Mouse (Mus musculus) lung, adult 2 months (tissue): ENCODE data around the gene Otop2. TPM values are rescaled to one million over a fixed set of nuclear protein-coding genes. Genes with fewer than 3 reads are reported as not detected.

Source experiments
- DNase-seq: peaks from one replicate; pipeline ENCODE4 v3.0.0; 2022
- H3K4me1 ChIP-seq: fragments of 200-500 bp; 2 replicates; pipeline ENCODE4 v1.6.1; 2011; ENCODE audit warnings: low read length; ENCODE audit not compliant: control insufficient read depth, insufficient read depth
- H3K4me3 ChIP-seq: fragments of 200-500 bp; replicated peaks from 2 replicates; pipeline ENCODE3; 2011; ENCODE audit warnings: low read depth, mild to moderate bottlenecking, control low read depth, low read length; ENCODE audit errors: extremely low read depth
- CTCF ChIP-seq: fragments of 200-500 bp; IDR thresholded peaks from 2 replicates; pipeline ENCODE4 v1.5.1; 2011; ENCODE audit warnings: mild to moderate bottlenecking, low read length, control low read depth; ENCODE audit not compliant: insufficient read depth
- POLR2A ChIP-seq: fragments of 200-500 bp; IDR thresholded peaks from 2 replicates; pipeline ENCODE4 v1.6.1; 2011; ENCODE audit warnings: low read depth, mild to moderate bottlenecking, control low read depth, low read length, borderline replicate concordance; ENCODE audit errors: extremely low read depth
- WGBS: fragments of 180-500 bp; shearing (Covaris S2); methylation state at CpG from one replicate; pipeline ENCODE4 v1.1.7; 2018; 5-methylcytosine and 5-hydroxymethylcytosine counted together
- polyA plus RNA-seq: library from polyadenylated mRNA; depleted of rRNA; stranded (reverse); fragments of >200 nt; gene quantifications from 2 replicates; pipeline ENCODE4 v1.2.3, GENCODE M21; 2012

Otop2 gene
- polyA plus RNA-seq, 1 experiment = 8.3 TPM

GRCm38 (mm10) chr11:115292631-115293375 lies 14.2 kb upstream of the Otop2 start:
- 51% methylated on average over 14 of the region's 14 CpGs for WGBS
- Histone ChIP-seq H3K4me3 (no peak overlapping the region), H3K4me1 (peaks cover 10% of the 10 kb centered on the region)
- TF ChIP-seq CTCF (no peak), POLR2A (no peak)
- DNase-seq = no peak

GRCm38 (mm10) chr11:115295939-115296338 lies 11.0 kb upstream of the Otop2 start:
- WGBS = 90% methylated on average over 11 of the region's 11 CpGs
- peaks cover 8% of the 10 kb centered on the region for H3K4me1 ChIP-seq
- H3K4me3 ChIP-seq = no peak overlapping the region
- DNase-seq = no peak
- TF ChIP-seq POLR2A = no peak
- TF ChIP-seq CTCF = no peak

- no peak for DNase-seq
- peak overlapping the region; percentile 56 for H3K4me3 ChIP-seq
Observed at GRCm38 (mm10) chr11:115296471-115297210, 10.3 kb upstream of the Otop2 start.

GRCm38 (mm10) chr11:115297214-115297826 lies 9.6 kb upstream of the Otop2 start, which contains the start of gene Fads6:
Gene Fads6, minus strand, starts transcription at chr11:115297663.
- peak; percentile 52 for DNase-seq
- peaks cover 8% of the 10 kb centered on the region for H3K4me1 ChIP-seq
- TF ChIP-seq CTCF (no peak), POLR2A (no peak)
- 2% methylated on average over 44 of the region's 44 CpGs for WGBS
- peak within 1 kb of the TSS; percentile 56 for H3K4me3 ChIP-seq

More at GRCm38 (mm10) chr11:115296471-115297210, 10.3 kb upstream of the Otop2 start:
- H3K4me1 ChIP-seq = peaks cover 8% of the 10 kb centered on the region
- WGBS = 45% methylated on average over 21 of the region's 21 CpGs
- TF ChIP-seq POLR2A (no peak), CTCF (no peak)

GRCm38 (mm10) chr11:115298160-115298559 lies 8.8 kb upstream of the Otop2 start:
- H3K4me3 ChIP-seq = no peak overlapping the region

GRCm38 (mm10) chr11:115300745-115301144 lies 6.2 kb upstream of the Otop2 start:
- no peak overlapping the region for H3K4me3 ChIP-seq
- DNase-seq = no peak
- 79% methylated on average over 4 of the region's 4 CpGs for WGBS
- TF ChIP-seq CTCF (no peak), POLR2A (no peak)
- peaks cover 8% of the 10 kb centered on the region for H3K4me1 ChIP-seq

More at GRCm38 (mm10) chr11:115298160-115298559, 8.8 kb upstream of the Otop2 start:
- DNase-seq = no peak
- 68% methylated on average over 8 of the region's 8 CpGs for WGBS
- TF ChIP-seq CTCF = no peak
- TF ChIP-seq POLR2A = no peak
- H3K4me1 ChIP-seq = peaks cover 8% of the 10 kb centered on the region

- no peak for DNase-seq
- no peak overlapping the region for H3K4me3 ChIP-seq
- no peak for TF ChIP-seq POLR2A
- H3K4me1 ChIP-seq = peaks cover 8% of the 10 kb centered on the region
- WGBS = 86% methylated on average over 2 of the region's 2 CpGs
Observed at GRCm38 (mm10) chr11:115301351-115301750, 5.6 kb upstream of the Otop2 start.

GRCm38 (mm10) chr11:115303167-115303566 lies 3.8 kb upstream of the Otop2 start:
- DNase-seq = no peak
- WGBS = 34% methylated on average over 8 of the region's 8 CpGs
- TF ChIP-seq CTCF = no peak
- no peak for TF ChIP-seq POLR2A

GRCm38 (mm10) chr11:115308781-115309180 lies 1.8 kb downstream of the Otop2 start:
- no peak for DNase-seq
- 70% methylated on average over 1 of the region's 1 CpGs for WGBS
- H3K4me3 ChIP-seq = no peak overlapping the region
- TF ChIP-seq POLR2A = no peak
- TF ChIP-seq CTCF = no peak
- no peaks in the 10 kb centered on the region for H3K4me1 ChIP-seq

More at GRCm38 (mm10) chr11:115303167-115303566, 3.8 kb upstream of the Otop2 start:
- no peak overlapping the region for H3K4me3 ChIP-seq
- H3K4me1 ChIP-seq = no peaks in the 10 kb centered on the region
